ENCODE assay signal across 8 mouse cellular contexts in the genomic region with DNA sequence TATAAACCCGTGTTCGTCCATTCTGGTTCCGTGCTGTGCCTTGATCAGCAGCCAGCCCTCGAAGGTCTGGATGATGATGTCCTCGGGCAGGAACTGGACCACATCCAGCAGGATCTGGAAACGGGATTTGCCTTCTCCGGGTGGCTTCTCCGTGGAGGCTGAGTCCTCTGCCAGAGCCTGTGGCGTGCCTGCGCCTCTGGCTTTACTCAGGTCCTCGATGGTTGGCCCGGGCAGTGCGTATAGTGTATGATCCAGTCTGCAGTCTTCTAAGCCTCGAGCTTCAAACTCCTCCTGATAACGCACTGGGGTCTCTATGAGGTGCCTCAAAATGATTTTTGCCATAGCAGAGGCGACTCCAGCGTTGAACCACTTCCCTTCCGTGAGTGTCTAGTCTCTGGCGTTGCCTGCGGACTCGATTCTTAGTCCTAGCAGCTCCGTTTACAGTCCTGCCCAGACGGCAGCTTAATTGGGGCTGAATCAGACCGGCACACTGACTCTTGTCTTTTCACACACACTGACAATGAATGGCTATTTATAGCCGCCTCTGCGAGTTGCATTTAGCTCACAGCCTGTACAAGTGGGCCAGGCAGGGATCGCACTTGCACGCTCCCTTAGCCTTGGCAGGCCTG. TPM values are rescaled to one million over a fixed set of nuclear protein-coding genes. Genes with fewer than 3 reads are reported as not detected.
DNase-seq lines count a peak whose midpoint lies in the region; ATAC-seq and TF ChIP-seq lines count a peak whose summit lies in the region.

Hspb3 (minus strand) TSS at position 526 of the 629 bp plus-strand sequence.

- no peaks in the 10 kb centered on the region for H3K36me3 ChIP-seq in midbrain, embryonic 13.5 days
- H3K36me3 ChIP-seq in midbrain, embryonic 10.5 days, result no peaks in the 10 kb centered on the region
- H3K36me3 ChIP-seq in embryonic facial prominence, embryonic 10.5 days (replicated peaks), result no peaks in the 10 kb centered on the region
- H3K36me3 ChIP-seq in heart, embryonic 11.5 days (ENCODE audit: control insufficient read depth, insufficient read depth, low read length), result no peaks in the 10 kb centered on the region
- H3K36me3 ChIP-seq in limb, embryonic 14.5 days (ENCODE audit: control insufficient read depth, insufficient read depth, low read length), result no peaks in the 10 kb centered on the region
- no peaks in the 10 kb centered on the region for H3K36me3 ChIP-seq in stomach, embryonic 14.5 days (ENCODE audit: control insufficient read depth, insufficient read depth, low read length)

- no peak within 1 kb of the TSS for H3K9ac ChIP-seq in midbrain, embryonic 13.5 days (replicated peaks)
- H3K9ac ChIP-seq in heart, embryonic 11.5 days (ENCODE audit: low read depth, low read length), result peak within 1 kb of the TSS; percentile 78
- H3K9ac ChIP-seq in limb, embryonic 14.5 days (ENCODE audit: low read depth, low read length, severe bottlenecking), result no peak within 1 kb of the TSS
- no peak within 1 kb of the TSS for H3K9ac ChIP-seq in stomach, embryonic 14.5 days (replicated peaks; ENCODE audit: low read depth, low read length)

- no peaks in the 10 kb centered on the region for H3K4me1 ChIP-seq in midbrain, embryonic 13.5 days (replicated peaks)
- H3K4me1 ChIP-seq in midbrain, embryonic 10.5 days, result peaks cover 6% of the 10 kb centered on the region
- peaks cover 7% of the 10 kb centered on the region for H3K4me1 ChIP-seq in embryonic facial prominence, embryonic 10.5 days
- peaks cover 3% of the 10 kb centered on the region; the same call in 1 of the 2 replicates for H3K4me1 ChIP-seq in heart, embryonic 11.5 days (ENCODE audit: control insufficient read depth, insufficient read depth, low read length)
- no peaks in the 10 kb centered on the region for H3K4me1 ChIP-seq in limb, embryonic 14.5 days (ENCODE audit: control insufficient read depth, insufficient read depth, low read length)
- H3K4me1 ChIP-seq in stomach, embryonic 14.5 days (ENCODE audit: control insufficient read depth, insufficient read depth, low read length), result no peaks in the 10 kb centered on the region

- H3K9me3 ChIP-seq in midbrain, embryonic 13.5 days, result no peaks in the 10 kb centered on the region
- no peaks in the 10 kb centered on the region for H3K9me3 ChIP-seq in midbrain, embryonic 10.5 days (replicated peaks)
- no peaks in the 10 kb centered on the region for H3K9me3 ChIP-seq in embryonic facial prominence, embryonic 10.5 days
- no peaks in the 10 kb centered on the region for H3K9me3 ChIP-seq in heart, embryonic 11.5 days (replicated peaks; ENCODE audit: control insufficient read depth, low read length)
- no peaks in the 10 kb centered on the region for H3K9me3 ChIP-seq in limb, embryonic 14.5 days (ENCODE audit: control insufficient read depth, low read length)
- no peaks in the 10 kb centered on the region for H3K9me3 ChIP-seq in stomach, embryonic 14.5 days (ENCODE audit: control insufficient read depth, low read depth, low read length)

- ATAC-seq in midbrain, embryonic 13.5 days, result peak; percentile 82
- peak; percentile 81 for ATAC-seq in heart, embryonic 11.5 days (replicated peaks; ENCODE audit: insufficient number of reproducible peaks, low FRiP score, low TSS enrichment)
- ATAC-seq in limb, embryonic 14.5 days (ENCODE audit: low FRiP score, low read depth), result peak; percentile 64
- ATAC-seq in stomach, embryonic 14.5 days (ENCODE audit: insufficient number of reproducible peaks, insufficient read depth, low FRiP score, low read depth), result no peak

- no peak within 1 kb of the TSS for H3K4me2 ChIP-seq in midbrain, embryonic 13.5 days (replicated peaks)
- peak within 1 kb of the TSS; percentile 66 for H3K4me2 ChIP-seq in heart, embryonic 11.5 days
- H3K4me2 ChIP-seq in limb, embryonic 14.5 days (replicated peaks; ENCODE audit: low read depth, low read length, severe bottlenecking), result 0 out of 2 replicates have a peak within 1 kb of the TSS, but pooled peaks have one; percentile 3
- 0 out of 2 replicates have a peak within 1 kb of the TSS, but pooled peaks have one; percentile 0 for H3K4me2 ChIP-seq in stomach, embryonic 14.5 days (replicated peaks; ENCODE audit: low read depth, low read length)

- no peaks in the 10 kb centered on the region for H3K27me3 ChIP-seq in midbrain, embryonic 13.5 days
- H3K27me3 ChIP-seq in midbrain, embryonic 10.5 days (ENCODE audit: low read depth, poor library complexity, severe bottlenecking), result no peaks in the 10 kb centered on the region
- peaks cover 1% of the 10 kb centered on the region for H3K27me3 ChIP-seq in embryonic facial prominence, embryonic 10.5 days (replicated peaks; ENCODE audit: low read depth, poor library complexity, severe bottlenecking)
- no peaks in the 10 kb centered on the region for H3K27me3 ChIP-seq in heart, embryonic 11.5 days (ENCODE audit: control insufficient read depth, insufficient read depth, low read length)
- no peaks in the 10 kb centered on the region for H3K27me3 ChIP-seq in limb, embryonic 14.5 days (ENCODE audit: control insufficient read depth, insufficient read depth, low read length)
- H3K27me3 ChIP-seq in stomach, embryonic 14.5 days (ENCODE audit: control insufficient read depth, insufficient read depth, low read length), result no peaks in the 10 kb centered on the region

- no peak for TF ChIP-seq POLR2A in limb, embryonic 14.5 days (IDR thresholded peaks at IDR 0.05; ENCODE audit: borderline replicate concordance, extremely low read depth, insufficient read depth, insufficient read length)

- H3K27ac ChIP-seq in midbrain, embryonic 13.5 days, result no peak within 1 kb of the TSS
- H3K27ac ChIP-seq in midbrain, embryonic 10.5 days (replicated peaks), result no peak within 1 kb of the TSS
- 0 out of 2 replicates have a peak within 1 kb of the TSS, but pooled peaks have one; percentile 15 for H3K27ac ChIP-seq in embryonic facial prominence, embryonic 10.5 days (replicated peaks)
- peak within 1 kb of the TSS; percentile 94 for H3K27ac ChIP-seq in heart, embryonic 11.5 days (ENCODE audit: low read depth, low read length)
- H3K27ac ChIP-seq in limb, embryonic 14.5 days (replicated peaks; ENCODE audit: low read depth, low read length), result no peak within 1 kb of the TSS
- no peak within 1 kb of the TSS for H3K27ac ChIP-seq in stomach, embryonic 14.5 days (ENCODE audit: low read length)

- H3K4me3 ChIP-seq in midbrain, embryonic 13.5 days (replicated peaks), result no peak within 1 kb of the TSS
- H3K4me3 ChIP-seq in midbrain, embryonic 10.5 days, result no peak within 1 kb of the TSS
- H3K4me3 ChIP-seq in embryonic facial prominence, embryonic 10.5 days, result no peak within 1 kb of the TSS
- peak within 1 kb of the TSS; percentile 45 for H3K4me3 ChIP-seq in heart, embryonic 11.5 days (ENCODE audit: low read depth, low read length)
- no peak within 1 kb of the TSS for H3K4me3 ChIP-seq in limb, embryonic 14.5 days (replicated peaks; ENCODE audit: low read length)
- no peak within 1 kb of the TSS for H3K4me3 ChIP-seq in stomach, embryonic 14.5 days (ENCODE audit: low read depth, low read length)

- WGBS in midbrain, embryonic 13.5 days, result 69% methylated on average over 28 of the region's 28 CpGs
- WGBS in midbrain, embryonic 10.5 days, result 82% methylated on average over 28 of the region's 28 CpGs
- WGBS in embryonic facial prominence, embryonic 10.5 days, result 71% methylated on average over 28 of the region's 28 CpGs
- WGBS in heart, embryonic 11.5 days (ENCODE audit: insufficient replicate concordance), result 44% methylated on average over 28 of the region's 28 CpGs
- 60% methylated on average over 28 of the region's 28 CpGs for WGBS in limb, embryonic 14.5 days
- 70% methylated on average over 28 of the region's 28 CpGs for WGBS in stomach, embryonic 14.5 days

- no peak for DNase-seq in midbrain, embryonic 10.5 days (ENCODE audit: low spot score)
- peak; percentile 23 for DNase-seq in embryonic facial prominence, embryonic 10.5 days (ENCODE audit: low spot score)
- DNase-seq in limb, embryonic 14.5 days (ENCODE audit: low spot score), result no peak
- no peak for DNase-seq in urinary bladder, postnatal 25 days (ENCODE audit: low spot score)
- no peak for DNase-seq in layer of hippocampus, adult 9-10 months (ENCODE audit: low spot score)

RNA-seq across cellular contexts. Expression of gene Hspb3, which starts in this region (rescaled TPM):
- polyA plus RNA-seq in midbrain, embryonic 13.5 days (2015; fragmentation: Nextera tagmentation; extraction: Ambion mirVana), result 0.28 TPM in 1 of 2 replicates, not detected in the other
- not detected in 2 replicates for polyA plus RNA-seq in midbrain, embryonic 10.5 days (2016; fragmentation: Nextera tagmentation; extraction: Ambion mirVana)
- polyA plus RNA-seq in embryonic facial prominence, embryonic 10.5 days (2016; fragmentation: Nextera tagmentation; extraction: Ambion mirVana), result 0.20 TPM in 1 of 2 replicates, not detected in the other
- polyA plus RNA-seq in heart, embryonic 11.5 days (2014; fragmentation: Nextera tagmentation; extraction: Ambion mirVana), result 71.8 and 75.2 TPM in 2 replicates
- 13.0 and 13.8 TPM in 2 replicates for polyA plus RNA-seq in limb, embryonic 14.5 days (2012; rRNA removed)
- polyA plus RNA-seq in limb, embryonic 14.5 days (2014; fragmentation: Nextera tagmentation; extraction: Ambion mirVana), result 8.2 and 15.3 TPM in 2 replicates
- polyA plus RNA-seq in stomach, embryonic 14.5 days (2014; fragmentation: Nextera tagmentation; extraction: Ambion mirVana), result not detected in 2 replicates

Comparison
In these comparisons a context has a peak if more than half of its experiments do, and no peak if none do; other contexts are left out.
1. Peak in ATAC-seq in midbrain, embryonic 13.5 days; RNA of the gene not detected or under 1 TPM.
2. Peak in DNase-seq and H3K27ac ChIP-seq in embryonic facial prominence, embryonic 10.5 days; RNA of the gene not detected or under 1 TPM.